Mouse (Mus musculus): ENCODE results near the gene Thyn1.

DNA sequence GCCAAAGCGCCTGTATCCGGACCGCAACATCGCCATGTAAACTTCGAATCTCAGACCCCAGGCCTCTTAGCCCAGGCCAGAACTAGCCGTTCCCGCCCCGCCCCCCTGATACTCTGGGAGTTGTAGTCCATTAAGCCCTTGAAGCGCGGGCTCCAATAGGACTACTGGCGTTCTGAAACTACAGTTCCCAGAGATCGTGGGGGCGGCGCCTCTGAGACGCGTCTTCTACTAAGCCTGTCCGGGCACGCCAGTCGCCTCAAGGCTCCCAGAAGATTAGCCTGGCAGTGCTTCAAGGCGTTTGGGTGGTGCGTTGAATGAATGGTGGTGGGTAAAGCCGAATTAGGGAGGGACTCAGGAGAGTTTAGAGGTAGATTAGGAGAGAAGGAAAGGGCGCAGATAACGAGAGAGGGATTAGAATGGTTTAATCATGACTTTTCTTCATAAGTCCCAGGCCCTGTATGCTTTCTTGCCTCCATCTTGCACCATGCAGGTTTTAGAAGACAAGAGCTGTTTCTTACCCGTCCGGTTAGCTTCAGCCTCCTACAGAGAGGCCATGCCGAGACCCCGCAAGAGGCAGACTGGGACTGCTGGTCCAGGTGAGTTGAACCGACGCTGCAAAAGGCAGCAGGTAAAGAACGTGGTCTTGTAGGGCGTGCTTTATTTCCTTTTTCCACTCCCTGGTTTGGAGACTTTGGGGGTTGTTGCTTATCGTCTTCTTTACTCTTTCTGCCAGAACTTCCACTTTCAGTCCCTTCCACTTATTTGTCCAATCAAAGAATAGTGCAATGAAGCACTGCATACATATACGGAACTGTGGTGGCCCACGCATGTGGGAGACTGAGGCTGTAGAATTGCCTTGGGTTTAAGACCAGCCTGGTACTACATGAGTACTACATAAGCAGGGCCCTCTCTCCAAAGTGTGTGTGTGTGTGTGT lies at the start of gene Thyn1, which contains the start of gene Acad8:
- no peak for TF ChIP-seq EP300 (IDR thresholded peaks at IDR 0.05; ENCODE audit: insufficient read depth, low read depth, low read length)
- TF ChIP-seq POLR2A (IDR thresholded peaks at IDR 0.05; ENCODE audit: insufficient read depth, low read depth, low read length), result peak; percentile 69
- 0 out of 2 replicates have a peak, but pooled peaks have one; percentile 3 for TF ChIP-seq CTCF (IDR thresholded peaks at IDR 0.05)
